Mouse (Mus musculus) liver, adult 2 months (tissue): ENCODE results near the gene Sipa1l1.

Experiments
- CTCF ChIP-seq: fragments of 200-500 bp; IDR thresholded peaks from 2 replicates; pipeline ENCODE4 v1.5.1; 2011; ENCODE audit warnings: low read depth, low read length, control low read depth
- POLR2A ChIP-seq: fragments of 200-500 bp; IDR thresholded peaks from 2 replicates; pipeline ENCODE4 v1.6.1; 2011; ENCODE audit warnings: low read length, control low read depth; ENCODE audit not compliant: insufficient read depth; ENCODE audit errors: extremely low read depth

GRCm38 (mm10) chr12:82478256-82478655 lies 309.1 kb downstream of the Sipa1l1 start:
- TF ChIP-seq CTCF = no peak
- no peak for TF ChIP-seq POLR2A
